Mouse (Mus musculus) left cerebral cortex, adult 2 months (tissue): ENCODE results near the gene Lap3. TPM values are rescaled to one million over a fixed set of nuclear protein-coding genes. Genes with fewer than 3 reads are reported as not detected.

Experiments
- DNase-seq, 2 experiments: peaks; one replicate each; pipeline ENCODE4 v3.0.0; 2021 to 2022; ENCODE audit warnings: low spot score in 2 of 2, mixed read lengths in 1 of 2; ENCODE audit errors: extremely low spot score in 1 of 2
- H3K27ac ChIP-seq: fragments of 200-600 bp; 2 replicates; pipeline ENCODE4 v1.8.1; 2022
- H3K4me3 ChIP-seq: fragments of 200-600 bp; 2 replicates; pipeline ENCODE4 v1.8.1; 2022
- CTCF ChIP-seq: fragments of 200-600 bp; IDR thresholded peaks from 2 replicates; pipeline ENCODE4 v1.8.1; 2022; ENCODE audit warnings: antibody characterized with exemption, mild to moderate bottlenecking, moderate library complexity
- intact Hi-C: fragments of 180-260 bp; cut with DNase I; formaldehyde crosslinking; loops from one replicate; pipeline ENCODE4 v1.15.1; 2025
- total RNA-seq, 2 experiments: library from RNA; stranded (reverse); gene quantifications; 2 replicates each; pipeline ENCODE4 v1.2.3; 2021

Gene Lap3
- total RNA-seq, 2 experiments from 2014 or later, result 38.6 to 47.5 TPM

DNA sequence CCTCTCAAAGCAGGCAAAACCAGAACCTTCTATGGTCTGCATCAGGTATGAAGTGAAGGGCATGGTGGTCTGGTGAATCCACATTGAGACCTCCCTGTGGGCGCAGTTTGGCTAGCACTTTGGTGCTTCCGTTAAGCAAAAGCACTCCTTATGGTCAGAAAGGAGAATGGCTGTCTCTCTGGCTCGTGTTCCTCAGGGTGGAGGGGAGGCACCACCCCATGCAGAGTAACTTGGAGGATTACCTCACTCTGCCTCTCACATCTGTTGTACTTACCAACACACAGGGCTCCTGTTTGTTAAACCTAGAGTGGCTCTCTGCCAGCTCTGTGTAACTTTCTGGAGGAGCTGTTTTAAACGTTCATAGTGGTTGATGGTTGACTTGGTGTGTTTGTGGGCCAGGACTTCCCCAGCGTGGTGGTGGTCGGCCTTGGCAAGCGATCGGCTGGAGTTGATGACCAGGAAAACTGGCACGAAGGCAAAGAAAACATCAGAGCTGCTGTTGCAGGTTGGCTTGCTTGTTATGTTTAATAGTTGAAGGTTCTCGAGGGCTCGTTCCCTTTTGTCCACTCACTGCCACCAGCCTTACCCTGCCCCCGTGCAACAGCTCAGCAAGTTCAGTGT is 3.9 kb downstream of the Lap3 start:
- no peak overlapping the region for H3K4me3 ChIP-seq
- no peak for TF ChIP-seq CTCF
- intact Hi-C loops, result no loop called here
- H3K27ac ChIP-seq, result peak overlapping the region; percentile 41; the same call in 1 of the 2 replicates
- no peak for DNase-seq

DNA sequence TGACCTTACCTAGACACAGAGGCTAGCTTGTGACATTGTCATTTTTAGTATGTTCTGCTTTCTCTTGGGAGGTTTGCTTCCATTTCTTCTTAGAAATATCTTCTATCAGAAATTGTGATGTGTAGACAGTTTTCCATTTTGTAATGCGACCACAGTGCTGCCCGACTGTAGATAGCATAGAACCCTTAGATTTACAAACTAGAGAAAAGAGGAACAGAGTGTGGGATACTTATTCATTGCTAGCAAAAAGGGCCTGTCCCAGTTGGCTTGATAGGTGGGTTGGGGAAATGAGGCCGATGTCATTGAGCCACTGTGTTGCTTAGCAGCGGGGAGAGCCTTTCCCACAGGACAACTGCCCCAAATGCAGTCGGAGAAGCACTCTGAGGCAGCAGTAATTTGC is 4.4 kb downstream of the Lap3 start:
- Histone ChIP-seq H3K4me3 (no peak overlapping the region), H3K27ac (peak overlapping the region; percentile 41; the same call in 1 of the 2 replicates)
- intact Hi-C loops, result no loop called here
- DNase-seq, result no peak
- no peak for TF ChIP-seq CTCF

DNA sequence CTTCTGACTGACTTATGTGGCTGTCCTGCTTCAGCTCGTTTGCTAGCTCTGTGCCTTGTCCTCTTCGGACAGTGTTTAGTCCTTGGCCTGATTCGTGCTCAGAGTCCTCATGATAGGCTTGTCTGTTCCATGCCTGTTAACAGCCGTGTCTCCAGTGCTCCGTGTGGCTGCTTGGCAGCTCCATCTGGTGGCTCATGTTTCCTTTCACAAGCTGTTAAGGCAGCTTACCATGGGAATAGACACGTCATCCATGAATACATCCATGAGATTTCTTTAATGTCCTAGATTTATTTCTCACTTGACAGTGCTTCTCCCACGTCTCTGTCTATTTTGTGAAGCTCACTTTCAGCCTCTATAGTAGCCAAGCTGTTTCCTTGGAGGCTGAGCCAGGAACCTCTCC is 16.9 kb downstream of the Lap3 start:
- intact Hi-C loops, result no loop called here
- peak; percentile 34 for TF ChIP-seq CTCF
- no peak overlapping the region for H3K27ac ChIP-seq
- no peak overlapping the region for H3K4me3 ChIP-seq
- DNase-seq, result no peak

DNA sequence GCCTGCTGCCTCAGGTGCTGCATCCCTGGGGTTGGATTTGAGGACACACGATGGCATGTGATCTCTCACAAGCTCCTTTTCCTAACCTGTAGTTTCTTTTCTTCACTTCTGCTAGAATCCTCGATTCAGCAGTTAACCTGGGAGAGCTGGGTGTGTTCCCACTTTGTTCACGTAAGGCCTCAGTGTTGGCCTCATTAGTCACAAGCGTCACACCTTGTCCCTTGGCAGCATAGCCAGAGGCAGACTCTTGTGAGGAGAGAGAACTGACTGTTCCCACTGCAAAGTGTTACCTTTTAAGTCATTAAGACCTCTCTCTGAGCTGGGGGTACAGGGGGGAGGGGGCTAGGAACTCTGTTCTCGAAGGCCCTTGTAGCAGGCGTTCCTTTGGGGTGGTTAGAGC is 19.7 kb downstream of the Lap3 start:
- H3K4me3 ChIP-seq, result no peak overlapping the region
- TF ChIP-seq CTCF, result no peak
- intact Hi-C loops, result no loop called here
- no peak overlapping the region for H3K27ac ChIP-seq
- no peak for DNase-seq

DNA sequence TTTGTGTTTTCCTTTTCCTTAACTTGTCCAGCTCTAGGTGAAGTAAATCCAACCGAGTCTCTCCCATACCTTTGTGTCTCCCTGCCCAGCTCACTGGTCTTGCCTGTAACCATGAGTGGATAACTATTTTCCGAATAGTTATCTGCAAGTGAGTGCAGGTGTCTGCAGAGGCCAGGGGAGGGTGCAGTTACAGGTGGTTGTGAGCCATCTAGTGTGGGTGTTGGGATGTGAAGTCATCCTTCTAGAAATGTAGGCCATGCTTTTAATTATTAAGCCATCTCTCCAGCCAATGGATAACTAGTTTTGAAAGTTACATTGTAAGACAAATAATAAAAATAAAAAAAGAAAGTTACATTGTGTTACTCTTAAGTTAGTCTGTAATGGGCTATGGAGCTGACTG is 20.3 kb downstream of the Lap3 start:
- Histone ChIP-seq H3K27ac (no peak overlapping the region), H3K4me3 (no peak overlapping the region)
- no peak for DNase-seq
- TF ChIP-seq CTCF, result no peak
- intact Hi-C loops, result no loop called here

DNA sequence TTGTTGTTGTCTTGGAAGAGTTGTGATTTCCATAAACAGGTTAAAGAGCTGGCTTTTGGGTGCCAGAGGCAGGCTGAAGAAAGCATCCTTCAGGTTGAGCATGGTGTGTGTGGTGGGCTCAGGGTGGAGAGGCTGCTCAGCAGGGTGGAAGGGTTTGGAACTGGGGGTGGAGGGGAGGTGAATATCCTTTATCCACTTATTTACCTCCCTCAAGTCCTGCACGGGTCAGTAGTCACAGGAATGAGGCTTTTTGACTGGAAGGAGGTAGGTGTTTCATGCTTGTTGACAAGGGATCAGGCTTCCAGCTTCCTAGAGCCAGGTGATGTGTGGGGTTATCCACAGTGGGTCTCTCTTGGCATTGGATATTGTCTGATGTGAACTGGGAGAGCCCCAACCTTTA is 21.4 kb downstream of the Lap3 start:
- no peak for TF ChIP-seq CTCF
- intact Hi-C loops, result no loop called here
- no peak overlapping the region for H3K27ac ChIP-seq

DNA sequence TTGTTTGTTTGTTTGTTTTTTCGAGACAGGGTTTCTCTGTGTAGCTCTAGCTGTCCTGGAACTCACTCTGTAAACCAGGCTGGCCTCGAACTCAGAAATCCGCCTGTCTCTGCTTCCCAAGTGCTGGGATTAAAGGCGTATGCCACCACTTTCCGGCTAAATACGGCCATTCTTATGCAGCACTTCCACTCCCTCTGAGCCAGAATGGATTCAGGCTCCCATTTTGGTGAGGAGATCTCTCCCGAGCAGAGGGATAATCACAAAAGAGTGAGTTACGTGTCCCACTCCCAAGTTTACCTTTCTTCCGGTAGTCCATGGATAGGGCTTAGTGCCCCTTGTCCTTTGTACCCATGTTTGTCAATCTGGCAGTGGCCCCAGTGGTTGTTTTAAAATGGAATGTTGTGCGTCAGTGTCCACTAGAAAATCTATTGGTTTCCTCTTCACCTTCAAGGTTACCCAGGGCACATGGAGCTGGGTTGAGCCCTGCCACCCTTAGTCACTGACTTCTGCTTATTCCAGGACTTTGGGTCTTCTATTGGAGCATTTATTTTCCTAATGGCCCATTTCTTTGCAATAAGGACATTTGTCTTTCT is 22.1 kb downstream of the Lap3 start:
- no peak overlapping the region for H3K4me3 ChIP-seq
- DNase-seq, result no peak
- intact Hi-C loops, result no loop called here
- H3K27ac ChIP-seq, result no peak overlapping the region
- TF ChIP-seq CTCF, result no peak

More for the DNA sequence above, 21.4 kb downstream of the Lap3 start:
- H3K4me3 ChIP-seq, result no peak overlapping the region
- DNase-seq, result no peak

DNA sequence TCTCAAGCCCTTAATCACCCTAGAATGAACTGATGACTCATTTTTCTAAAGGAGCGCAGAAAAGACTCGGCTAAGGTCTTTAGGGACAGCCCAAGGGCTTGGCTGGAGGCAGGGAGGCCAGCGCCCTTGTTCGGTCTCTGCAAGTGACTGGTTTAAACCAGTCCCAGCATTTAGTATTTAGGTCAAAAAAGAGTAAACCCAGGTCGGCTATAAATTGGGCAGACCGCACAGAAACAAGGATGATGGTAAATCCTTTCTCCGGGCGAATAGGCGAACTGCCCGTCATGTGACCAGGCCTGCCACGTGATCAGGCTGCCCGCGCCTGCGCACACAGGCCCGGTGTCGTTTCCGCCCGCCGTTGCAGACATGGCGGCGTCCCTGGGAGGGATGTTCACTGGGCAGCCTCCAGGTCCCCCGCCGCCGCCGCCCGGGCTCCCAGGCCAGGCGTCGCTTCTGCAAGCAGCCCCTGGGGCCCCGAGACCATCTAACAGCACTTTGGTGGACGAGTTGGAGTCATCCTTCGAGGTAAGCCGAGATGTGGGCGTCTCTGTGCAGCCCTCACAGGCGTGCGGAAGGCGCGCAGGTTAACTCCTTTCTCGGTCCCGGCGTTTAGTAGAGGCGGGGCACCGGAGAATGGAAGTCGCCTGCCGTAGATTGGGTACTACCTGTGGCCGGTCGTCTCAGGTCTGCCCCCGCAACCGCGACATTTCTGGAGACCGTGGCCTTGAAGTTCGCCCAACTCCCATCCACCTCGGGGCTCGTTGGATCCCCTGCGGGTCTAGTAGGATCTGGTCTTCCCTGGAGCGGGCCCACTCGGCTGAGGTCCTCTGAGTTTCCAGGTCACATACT is 27.0 kb downstream of the Lap3 start, which contains the start of gene Med28:
Med28 (plus strand) TSS at position 270 of the 849 bp plus-strand sequence.
- peak within 1 kb of the TSS; percentile 96 for H3K27ac ChIP-seq
- peak; percentile 93 to 95 for DNase-seq
- no peak; the same call in 1 of the 2 replicates for TF ChIP-seq CTCF
- intact Hi-C loops, result loop anchor here (10.0 kb wide), 1 partner anchor 335 kb away; the partner anchor contains the start of gene Lcorl
- peak within 1 kb of the TSS; percentile 87 for H3K4me3 ChIP-seq

DNA sequence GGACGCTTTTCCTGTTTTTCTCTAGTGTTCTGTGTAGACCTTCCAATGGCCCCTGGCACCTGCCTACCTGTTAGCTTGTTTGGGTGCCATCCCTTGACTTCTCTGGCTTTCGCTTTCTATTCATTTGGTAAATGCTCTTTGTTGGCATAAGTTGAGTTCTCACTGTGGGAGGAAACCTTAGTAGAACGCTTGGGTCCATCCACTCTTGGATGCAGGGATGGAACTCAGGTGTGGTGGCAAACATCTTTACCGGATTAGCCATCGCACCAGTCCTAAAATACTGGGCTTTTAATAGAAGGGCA is 27.6 kb downstream of the Lap3 start:
- DNase-seq, result no peak
- H3K4me3 ChIP-seq, result peak overlapping the region; percentile 87
- TF ChIP-seq CTCF, result no peak
- no peak overlapping the region; the same call in 1 of the 2 replicates for H3K27ac ChIP-seq
- intact Hi-C loops, result loop anchor here (10.0 kb wide), 1 partner anchor 334 kb away; the partner anchor contains the start of gene Lcorl

DNA sequence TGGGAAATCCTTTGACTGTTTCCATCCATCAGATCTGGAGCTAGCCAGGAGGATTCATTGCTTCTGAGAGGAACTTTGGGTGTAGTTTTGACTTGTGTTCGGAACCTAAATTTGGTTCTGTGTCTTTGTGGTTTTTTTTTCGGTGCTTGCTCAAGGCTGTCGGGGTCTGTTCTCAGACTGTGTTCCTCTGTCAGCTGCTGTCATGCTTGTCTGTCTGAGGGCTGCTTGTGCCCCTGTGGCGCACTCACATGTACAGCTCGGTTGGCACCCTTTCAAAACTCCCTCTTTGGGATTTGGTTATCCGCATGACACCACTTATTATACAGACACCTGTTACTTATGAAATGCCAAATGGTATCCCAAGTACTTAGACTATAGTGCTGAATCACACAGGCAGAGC is 28.4 kb downstream of the Lap3 start:
- no peak for TF ChIP-seq CTCF
- no peak overlapping the region for H3K27ac ChIP-seq
- no peak for DNase-seq
- no peak overlapping the region for H3K4me3 ChIP-seq
- intact Hi-C loops, result loop anchor here (10.0 kb wide), 1 partner anchor 333 kb away; the partner anchor contains the start of gene Lcorl

DNA sequence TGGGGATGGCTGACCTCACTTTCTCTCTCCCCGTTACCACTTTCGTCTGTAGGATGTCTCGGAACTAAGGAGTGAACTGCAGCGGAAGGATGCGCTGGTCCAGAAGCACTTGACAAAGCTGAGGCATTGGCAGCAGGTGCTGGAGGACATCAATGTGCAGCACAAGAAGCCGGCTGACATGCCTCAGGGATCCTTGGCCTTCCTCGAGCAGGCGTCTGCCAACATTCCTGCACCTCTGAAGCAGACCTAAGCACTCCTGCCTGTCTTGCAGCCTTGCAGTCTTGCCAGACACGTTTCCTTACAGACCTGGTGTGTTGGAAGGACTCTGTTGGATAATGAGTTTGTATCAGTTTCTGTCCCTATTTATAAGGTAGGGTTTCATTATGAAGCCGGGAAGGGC is 31.9 kb downstream of the Lap3 start:
- Histone ChIP-seq H3K27ac (no peak overlapping the region), H3K4me3 (no peak overlapping the region)
- intact Hi-C loops, result loop anchor here (10.0 kb wide), 1 partner anchor 330 kb away; the partner anchor contains the start of gene Lcorl
- no peak for DNase-seq
- no peak for TF ChIP-seq CTCF

DNA sequence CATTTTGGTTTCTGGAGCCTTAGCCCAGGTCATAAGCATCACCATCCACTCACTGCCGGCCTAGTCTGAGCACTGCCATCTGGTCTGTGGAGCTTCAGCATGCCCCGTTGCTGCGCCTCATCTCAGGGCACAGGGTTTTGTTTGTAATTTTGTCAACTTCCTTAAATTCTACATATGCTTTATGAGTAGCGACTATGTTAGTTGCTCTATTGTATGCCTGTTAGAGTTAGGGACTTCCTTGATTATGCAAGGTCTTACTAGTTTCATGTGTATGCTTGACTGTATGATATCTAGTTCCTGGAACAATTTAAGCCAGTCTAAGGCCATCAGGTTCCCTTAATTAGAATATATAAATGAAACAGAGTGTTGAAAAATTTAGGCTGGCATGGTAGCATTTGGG is 33.2 kb downstream of the Lap3 start:
- no peak for DNase-seq
- intact Hi-C loops, result loop anchor here (10.0 kb wide), 1 partner anchor 328 kb away; the partner anchor contains the start of gene Lcorl
- no peak overlapping the region for H3K27ac ChIP-seq
- H3K4me3 ChIP-seq, result no peak overlapping the region
- TF ChIP-seq CTCF, result no peak
